17 mouse cellular contexts compared by ENCODE assay signal in genomic region chr6:108482464-108482863, GRCm38 (mm10).
"Had no signal": no experiment of that assay in that cellular context is flagged by ENCODE, and none has a peak within 500 bp of the region (broad histone marks: within the 10 kb centered on the region; RNA-seq: fewer than 3 reads in every experiment).

No protein-coding gene starts in this region.

- H3K27me3 ChIP-seq: lung, embryonic 15.5 days; megakaryocyte, embryonic 14.5 days; midbrain, embryonic 13.5 days; midbrain, embryonic 15.5 days; neural tube, embryonic 12.5 days; stomach, embryonic 15.5 days had no signal

- H3K9me3 ChIP-seq: lung, embryonic 15.5 days; megakaryocyte, embryonic 14.5 days; midbrain, embryonic 13.5 days; midbrain, embryonic 15.5 days; neural tube, embryonic 12.5 days; stomach, embryonic 15.5 days had no signal

- H3K27ac ChIP-seq: lung, embryonic 15.5 days; macrophage; midbrain, embryonic 13.5 days; midbrain, embryonic 15.5 days; neural tube, embryonic 12.5 days; stomach, embryonic 15.5 days; stomach, postnatal 0 days had no signal

- H3K4me1 ChIP-seq: neural tube, embryonic 12.5 days; stomach, embryonic 15.5 days had no signal

- H3K4me3 ChIP-seq: lung, embryonic 15.5 days; megakaryocyte, embryonic 14.5 days; midbrain, embryonic 13.5 days; midbrain, embryonic 15.5 days; neural tube, embryonic 12.5 days; stomach, embryonic 15.5 days had no signal

- H3K36me3 ChIP-seq: midbrain, embryonic 13.5 days; midbrain, embryonic 15.5 days; neural tube, embryonic 12.5 days; stomach, embryonic 15.5 days had no signal

- ATAC-seq: liver, postnatal 0 days; lung, postnatal 0 days; midbrain, embryonic 13.5 days; midbrain, embryonic 15.5 days had no signal

- DNase-seq: liver, postnatal 0 days; lung, adult 2 months; lung, postnatal 14 days; lung, postnatal 36 days; right cerebral cortex, postnatal 14 days; thymus, adult 18-20 months; thymus, postnatal 14 days; thymus, postnatal 4 days had no signal
